Mouse (Mus musculus): ENCODE measurements at regions not wholly inside any gene's neighbourhood (a gene's known extent, or its start where the extent isn't known, plus 50 kb on each side); places are given as distances from the start of the nearest gene placed in this dataset.

- no peak for DNase-seq
Measured at GRCm38 (mm10) chr4:56421575-56421974, 318.3 kb upstream of the Gm26657 start.

- no peak for DNase-seq
Measured at GRCm38 (mm10) chr4:56419122-56419913, 320.6 kb upstream of the Gm26657 start.

GRCm38 (mm10) chr4:56411024-56411636, 328.7 kb upstream of the Gm26657 start:
- DNase-seq: no peak

DNA sequence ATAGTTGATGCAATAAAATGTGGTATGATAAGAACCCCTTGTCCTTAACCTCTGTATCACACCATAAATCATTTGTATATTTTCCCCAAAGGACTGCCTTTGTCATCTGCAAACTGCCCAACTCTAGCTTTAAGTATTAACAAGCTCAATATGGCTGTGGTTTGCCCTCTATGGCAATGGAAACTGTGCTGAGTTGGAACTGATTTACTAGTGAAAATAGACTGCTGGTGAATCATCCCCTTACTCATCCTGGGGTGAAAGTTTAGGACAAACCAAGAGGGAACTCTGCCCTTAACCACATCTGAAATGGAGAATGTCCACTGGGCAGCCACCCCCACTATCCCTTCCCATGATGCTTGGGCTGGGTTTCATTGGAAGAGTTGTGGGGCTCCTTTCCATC, 346.1 kb upstream of the Gm26657 start:
- DNase-seq: no peak

DNA sequence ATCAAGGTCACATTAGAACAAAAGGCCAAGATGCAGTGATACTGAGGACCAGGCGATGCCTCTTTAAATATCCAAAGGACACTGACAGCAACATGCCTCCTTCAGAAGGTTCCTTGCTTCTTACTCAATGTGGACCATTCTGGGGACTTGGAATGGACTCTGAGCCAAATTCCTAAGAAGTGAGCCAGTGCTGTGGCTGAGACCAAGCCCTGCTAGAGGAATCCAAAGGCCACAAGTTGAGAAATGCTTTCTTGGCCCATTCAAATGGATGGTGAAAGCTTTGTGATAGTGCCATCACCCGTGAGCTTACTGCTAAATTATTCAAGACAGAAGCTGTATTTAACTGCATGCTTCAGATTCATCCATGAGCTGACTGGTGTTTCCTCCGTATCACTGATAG, 352.8 kb upstream of the Gm26657 start:
- peak; percentile 38 for DNase-seq

- DNase-seq: no peak
Measured at GRCm38 (mm10) chr4:56375745-56376144, 364.1 kb upstream of the Gm26657 start.

- no peak for DNase-seq
Measured at GRCm38 (mm10) chr4:56374466-56374865, 365.4 kb upstream of the Gm26657 start.

DNA sequence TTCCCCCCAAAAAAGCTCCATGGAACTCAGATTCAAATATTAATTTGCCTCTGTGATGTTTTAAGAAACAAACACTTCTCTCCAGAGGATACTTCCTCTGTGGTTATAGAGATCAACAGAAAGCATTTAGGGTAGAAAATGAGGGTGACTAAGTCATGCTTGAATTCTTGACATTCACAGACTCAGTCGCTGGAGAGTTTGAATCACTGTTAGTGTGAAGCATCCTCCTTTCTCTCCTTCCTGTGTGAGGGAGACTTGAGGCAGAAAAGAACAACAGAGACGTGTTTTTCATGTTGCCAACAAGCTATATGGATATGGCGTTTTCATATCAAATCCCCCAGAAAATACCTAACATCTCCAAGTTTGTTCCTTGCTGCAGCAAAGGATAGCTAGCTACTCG, 366.1 kb upstream of the Gm26657 start:
- no peak for DNase-seq

DNA sequence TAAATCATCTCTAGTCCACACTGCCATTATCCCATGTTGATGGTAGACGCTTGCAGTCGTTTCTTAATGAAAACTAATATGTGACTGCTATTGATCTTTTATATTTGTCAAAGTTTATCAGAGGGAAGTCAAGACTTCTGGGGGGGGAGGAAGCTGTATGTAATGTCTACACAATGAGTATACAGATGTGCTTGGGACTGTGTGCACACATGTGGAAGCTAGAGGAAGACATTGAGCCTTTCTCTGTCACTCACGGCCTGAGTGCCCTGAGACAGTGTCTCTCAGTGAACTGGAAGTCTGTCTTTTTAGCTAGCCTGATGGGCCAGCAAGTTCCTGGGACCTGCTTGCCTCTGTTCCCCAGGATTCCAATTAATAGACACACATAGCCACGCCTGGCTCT, 366.7 kb upstream of the Gm26657 start:
- DNase-seq: no peak

GRCm38 (mm10) chr4:56372711-56373110, 367.2 kb upstream of the Gm26657 start:
- DNase-seq: no peak

DNA sequence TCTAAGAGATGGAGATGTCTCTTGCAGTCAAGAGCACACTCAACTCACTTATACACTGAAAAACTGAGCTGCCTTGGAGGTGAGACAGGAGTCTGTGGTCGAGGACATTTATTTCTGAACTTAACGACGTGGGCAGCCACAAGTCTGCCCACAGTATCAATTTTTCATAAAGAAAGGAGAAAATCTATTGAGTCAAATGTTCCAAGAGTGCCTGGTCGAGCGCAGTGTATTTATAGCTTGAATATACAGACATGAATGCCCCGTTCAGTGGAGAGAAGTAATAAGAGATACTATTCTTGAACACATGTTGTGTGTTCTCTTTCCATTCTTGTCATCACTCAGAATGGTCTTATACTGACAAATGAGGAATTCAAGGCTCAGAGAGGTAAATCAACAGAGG, 375.3 kb upstream of the Gm26657 start:
- no peak for DNase-seq

DNA sequence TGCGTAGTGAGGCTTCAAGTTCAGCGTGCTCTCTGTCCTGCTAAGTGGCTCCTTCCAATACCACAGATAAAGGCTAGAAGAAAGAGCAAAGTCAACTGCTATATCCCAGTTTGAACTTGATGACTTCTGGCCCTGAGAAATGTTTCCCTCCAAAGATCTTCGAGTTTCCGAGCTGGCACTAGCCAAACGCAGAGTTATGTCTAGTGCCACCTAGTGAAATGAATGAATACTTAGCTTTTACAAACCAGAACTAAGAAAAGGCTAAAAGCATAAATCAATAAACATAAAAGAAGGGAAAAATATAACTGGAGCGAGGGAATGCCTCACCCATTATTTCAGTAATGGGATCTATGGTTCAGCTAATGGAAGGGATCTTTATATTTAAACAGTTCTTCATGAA, 377.7 kb upstream of the Gm26657 start:
- peak; percentile 14 for DNase-seq

DNA sequence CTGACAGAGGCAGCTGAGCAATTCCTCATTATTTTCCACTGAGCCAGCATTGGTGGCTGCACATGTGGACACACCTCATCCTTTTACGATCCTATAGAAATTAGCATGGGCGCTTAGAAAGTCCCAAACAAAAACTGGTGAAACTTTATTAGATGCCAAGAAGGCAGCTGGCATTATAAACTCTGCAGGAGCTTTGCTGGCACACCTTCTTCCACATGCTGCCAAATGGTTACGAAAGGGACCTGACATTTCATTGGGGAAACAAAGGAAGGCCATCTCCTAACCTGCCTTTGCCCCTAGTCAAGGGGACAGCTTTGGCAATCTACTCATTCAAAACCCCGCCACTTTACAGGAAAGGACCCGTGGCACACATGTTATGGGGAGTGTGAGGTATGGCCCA, 390.7 kb upstream of the Gm26657 start:
- peak; percentile 32 for DNase-seq

DNA sequence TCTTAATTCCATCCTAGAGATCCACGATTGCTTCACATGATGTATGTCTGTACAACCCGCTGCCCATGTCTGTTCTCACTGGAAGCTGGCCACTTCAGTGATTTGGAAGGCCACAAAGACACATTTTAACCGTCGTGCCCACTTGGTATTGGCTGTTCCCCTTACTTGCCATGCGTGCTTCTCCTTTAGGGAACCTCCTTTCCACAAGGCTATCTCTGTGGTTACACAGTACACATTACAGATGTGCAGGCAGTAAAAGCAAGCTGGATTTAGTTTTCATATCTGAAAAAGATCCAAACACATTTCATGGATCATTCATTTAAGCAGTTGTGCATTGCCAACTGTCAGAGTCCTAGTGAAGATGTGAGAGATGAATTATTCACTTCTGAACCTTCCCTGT, 414.7 kb upstream of the Gm26657 start:
- DNase-seq: no peak

GRCm38 (mm10) chr4:56319134-56319533, 420.7 kb upstream of the Gm26657 start:
- DNase-seq: no peak

DNA sequence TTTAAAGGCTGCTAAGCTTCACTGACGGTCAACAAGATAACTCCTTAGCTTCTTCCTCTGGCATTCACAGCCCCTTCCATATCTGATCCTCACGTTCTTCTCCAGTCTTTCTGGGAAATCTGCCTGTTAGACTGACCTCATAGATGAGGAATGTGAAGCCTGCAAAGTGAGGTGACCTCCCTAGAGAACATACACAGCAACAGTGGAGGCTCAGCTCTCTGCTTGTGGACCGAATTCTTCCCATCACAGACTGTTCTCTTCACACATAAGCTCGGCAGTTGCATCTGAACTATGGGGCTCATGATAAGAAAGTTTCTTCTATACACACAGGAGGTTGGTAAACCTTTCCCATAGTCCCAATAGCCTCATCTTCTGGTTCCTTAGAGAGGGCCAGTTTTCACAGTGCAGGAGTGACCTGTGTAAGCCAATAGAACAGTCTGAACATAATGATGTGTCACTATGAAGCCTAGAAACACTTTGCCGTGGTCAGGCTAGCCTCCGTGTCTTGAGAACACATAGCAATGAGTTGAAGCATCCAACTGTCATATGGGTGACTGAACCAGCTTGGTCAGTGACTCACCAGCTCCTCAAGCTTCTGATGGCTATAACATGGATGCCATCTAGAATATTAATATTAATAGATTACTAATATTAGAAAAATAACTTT, 434.1 kb upstream of the Gm26657 start:
- DNase-seq: no peak

- no peak for DNase-seq
Measured at GRCm38 (mm10) chr4:56304275-56304674, 435.6 kb upstream of the Gm26657 start.

DNA sequence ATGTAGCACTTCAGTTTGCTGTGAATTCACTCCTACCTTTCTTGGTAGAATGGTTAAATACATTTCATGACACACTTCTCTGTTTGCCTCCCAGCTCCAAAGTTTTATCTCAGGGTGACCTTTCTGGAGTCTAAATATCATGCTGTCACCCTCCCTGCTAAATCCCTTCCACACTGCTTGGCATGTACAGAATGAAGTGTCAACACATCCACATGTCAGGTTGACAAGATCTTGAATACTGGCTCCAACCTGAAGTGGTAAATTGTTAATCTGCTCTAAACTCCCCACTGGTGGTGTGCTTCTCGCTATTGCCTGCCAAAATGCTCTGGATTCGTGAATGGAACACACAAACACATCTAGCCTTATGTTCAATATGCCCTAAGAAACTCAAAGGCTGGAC, 451.9 kb upstream of the Gm26657 start:
- DNase-seq: no peak

DNA sequence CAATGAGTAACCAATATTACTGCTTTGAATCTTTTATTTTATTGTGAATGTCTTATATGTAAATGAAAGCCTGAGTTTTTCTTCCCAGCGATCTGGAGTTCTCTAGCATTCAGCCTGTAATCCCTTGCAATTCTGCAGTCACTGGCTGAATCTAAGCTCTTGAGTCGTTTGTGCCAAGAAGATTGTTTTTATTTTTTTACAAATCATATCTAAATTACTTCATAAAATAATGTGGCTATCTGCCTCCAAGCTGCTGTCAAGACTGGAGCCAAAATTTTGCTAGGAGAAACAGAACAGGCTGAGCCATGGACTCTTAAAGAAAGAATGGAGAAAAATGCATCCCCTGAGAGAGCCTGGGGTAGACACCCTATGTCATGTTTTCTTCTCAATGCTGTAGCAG, 455.4 kb upstream of the Gm26657 start:
- DNase-seq: no peak

DNA sequence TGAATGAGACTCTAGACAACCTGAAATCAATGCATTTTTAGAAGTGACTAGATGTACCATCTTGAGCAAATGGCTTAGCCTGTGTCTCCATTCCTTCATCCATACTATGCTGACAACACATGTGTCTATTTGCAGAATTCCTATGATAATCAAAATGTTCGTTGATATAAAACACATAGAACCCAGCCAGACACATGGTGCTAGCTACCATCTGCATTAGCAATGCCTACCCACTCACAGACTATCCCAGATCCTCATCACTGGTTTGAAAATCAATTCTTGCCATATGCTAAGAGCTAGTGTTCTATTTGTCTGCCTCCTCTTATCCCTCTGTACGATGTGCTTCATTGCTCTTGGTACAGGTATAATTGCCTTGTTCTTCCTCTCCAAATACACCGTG, 464.0 kb upstream of the Gm26657 start:
- DNase-seq: no peak

DNA sequence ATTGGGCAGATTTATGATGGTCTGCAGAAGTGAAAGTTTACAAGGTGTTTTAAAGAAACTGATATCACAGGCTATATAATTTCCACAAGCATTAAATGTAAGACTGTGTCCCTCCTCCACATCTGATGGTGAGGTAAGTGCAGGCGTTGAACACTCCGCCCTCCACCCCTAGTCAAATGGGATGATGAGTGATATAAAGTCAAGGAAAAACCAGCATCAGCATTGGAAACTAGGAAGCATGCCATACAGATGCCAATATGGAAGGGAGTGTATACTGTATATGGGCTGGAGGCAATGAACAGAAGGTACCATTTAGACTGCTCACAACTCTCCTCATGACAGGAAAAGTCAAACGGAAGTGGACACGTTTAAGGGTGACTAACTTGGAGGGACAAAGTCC, 468.5 kb upstream of the Gm26657 start:
- DNase-seq: no peak

GRCm38 (mm10) chr4:56264626-56265025, 475.2 kb upstream of the Gm26657 start:
- DNase-seq: no peak

- no peak for DNase-seq
Measured at GRCm38 (mm10) chr4:56263822-56264221, 476.0 kb upstream of the Gm26657 start.

GRCm38 (mm10) chr4:56262589-56262988, 477.3 kb upstream of the Gm26657 start:
- DNase-seq: no peak

All from adrenal gland, postnatal 14 days (tissue).